ENCODE assay signal across 23 mouse cellular contexts in the genomic region with DNA sequence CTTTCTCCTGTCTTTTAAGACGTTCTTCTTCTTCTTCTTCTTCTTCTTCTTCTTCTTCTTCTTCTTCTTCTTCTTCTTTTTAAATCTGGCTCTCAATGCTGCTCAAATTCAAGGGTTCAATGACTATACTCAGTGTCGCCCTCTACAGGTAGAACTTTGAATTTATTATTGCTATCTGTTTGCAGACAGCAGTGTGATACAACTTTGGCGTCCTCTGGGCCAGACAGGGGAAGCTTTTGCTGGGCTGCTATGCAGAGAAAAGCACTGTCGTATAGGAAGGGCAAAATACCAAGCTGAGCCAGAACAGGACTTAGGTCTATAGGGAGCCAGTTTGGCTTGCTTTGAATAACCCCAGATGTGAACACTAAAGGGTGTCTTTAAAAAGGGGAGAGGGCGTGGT.
A peak's percentile ranks its signal among the peaks of the same experiment; 100 is the strongest.
DNase-seq lines count a peak whose midpoint lies in the region; ATAC-seq and TF ChIP-seq lines count a peak whose summit lies in the region.
"Had no signal": no experiment of that assay in that cellular context is flagged by ENCODE, and none has a peak within 500 bp of the region (broad histone marks: within the 10 kb centered on the region; RNA-seq: fewer than 3 reads in every experiment).

No protein-coding gene starts in this region.

- no peak for DNase-seq in heart, adult 2 months
- DNase-seq in heart, adult 8-10 months (ENCODE audit: low spot score): no peak
- DNase-seq in liver, postnatal 0 days: no peak
- peak; percentile 42 for DNase-seq in ZHBTc4 (ENCODE audit: low read depth, low spot score)
- no peak for DNase-seq in kidney, postnatal 36 days
- DNase-seq: adrenal gland, postnatal 10 days; cerebellum, adult 9-11 months; heart, postnatal 10 days; kidney, adult 18-20 months; kidney, postnatal 10 days; layer of hippocampus, postnatal 36 days; liver, embryonic 13.5 days; right cerebral cortex, postnatal 25 days; spleen, adult 18-20 months; thymus, postnatal 25 days had no signal

- TF ChIP-seq CTCF in heart, adult 2 months (IDR thresholded peaks at IDR 0.05): peak; percentile 24; the same call in 1 of the 2 replicates
- peak; percentile 19; the same call in 1 of the 2 replicates for TF ChIP-seq CTCF in liver, postnatal 0 days (IDR thresholded peaks at IDR 0.05; ENCODE audit: low read depth)
- peak; percentile 48 for TF ChIP-seq CTCF in E14TG2a.4 (conservative IDR thresholded peaks at IDR 0.05; ENCODE audit: low read length)

- H3K9ac ChIP-seq in heart, adult 2 months (ENCODE audit: low read depth, low read length): no peak overlapping the region
- H3K9ac ChIP-seq in liver, postnatal 0 days (replicated peaks): no peak overlapping the region
- no peak overlapping the region for H3K9ac ChIP-seq in liver, embryonic 12.5 days
- H3K9ac ChIP-seq: limb, embryonic 13.5 days; liver, embryonic 13.5 days; lung, embryonic 15.5 days had no signal

- H3K4me3 ChIP-seq in heart, adult 2 months: no peak overlapping the region
- no peak overlapping the region for H3K4me3 ChIP-seq in liver, postnatal 0 days (ENCODE audit: low read depth, low read length)
- no peak overlapping the region for H3K4me3 ChIP-seq in liver, embryonic 12.5 days
- H3K4me3 ChIP-seq in E14TG2a.4 (replicated peaks; ENCODE audit: low read length): no peak overlapping the region
- H3K4me3 ChIP-seq: forebrain, embryonic 10.5 days; hindbrain, embryonic 10.5 days; limb, embryonic 13.5 days; liver, embryonic 13.5 days; lung, embryonic 15.5 days had no signal

- H3K4me1 ChIP-seq in heart, adult 2 months (ENCODE audit: control insufficient read depth, insufficient read depth, low read length): no peaks in the 10 kb centered on the region
- no peaks in the 10 kb centered on the region for H3K4me1 ChIP-seq in liver, postnatal 0 days (ENCODE audit: insufficient read depth)
- no peaks in the 10 kb centered on the region for H3K4me1 ChIP-seq in liver, embryonic 12.5 days
- peaks cover 10% of the 10 kb centered on the region for H3K4me1 ChIP-seq in E14TG2a.4 (replicated peaks; ENCODE audit: low read depth, low read length)
- H3K4me1 ChIP-seq: forebrain, embryonic 10.5 days; liver, embryonic 13.5 days; lung, embryonic 15.5 days had no signal

- H3K79me2 ChIP-seq in heart, adult 2 months (replicated peaks; ENCODE audit: control insufficient read depth, insufficient read depth, low read length): no peaks in the 10 kb centered on the region

- ATAC-seq in liver, postnatal 0 days: no peak
- ATAC-seq in liver, embryonic 12.5 days: no peak

- H3K36me3 ChIP-seq in heart, adult 2 months (ENCODE audit: control insufficient read depth, insufficient read depth, low read length): no peaks in the 10 kb centered on the region
- H3K36me3 ChIP-seq in liver, postnatal 0 days (replicated peaks; ENCODE audit: insufficient read depth, low read length): no peaks in the 10 kb centered on the region
- no peaks in the 10 kb centered on the region for H3K36me3 ChIP-seq in liver, embryonic 12.5 days
- H3K36me3 ChIP-seq in E14TG2a.4 (ENCODE audit: insufficient read depth, low read length): no peaks in the 10 kb centered on the region
- H3K36me3 ChIP-seq: forebrain, embryonic 10.5 days; hindbrain, embryonic 10.5 days; limb, embryonic 13.5 days; liver, embryonic 13.5 days; lung, embryonic 15.5 days had no signal

- TF ChIP-seq EP300 in heart, adult 2 months (IDR thresholded peaks at IDR 0.05; ENCODE audit: insufficient read depth, low read depth, low read length): no peak
- TF ChIP-seq EP300 in liver, postnatal 0 days (IDR thresholded peaks at IDR 0.05; ENCODE audit: low read depth): no peak

- WGBS in heart, adult 2 months: 72% methylated on average over 5 of the region's 5 CpGs
- 71% methylated on average over 5 of the region's 5 CpGs for WGBS in liver, postnatal 0 days (ENCODE audit: insufficient replicate concordance)
- WGBS in liver, embryonic 12.5 days (ENCODE audit: insufficient replicate concordance): 52% methylated on average over 5 of the region's 5 CpGs

- no peak for TF ChIP-seq POLR2A in heart, adult 2 months (IDR thresholded peaks at IDR 0.05; ENCODE audit: insufficient read depth, low read depth, low read length)

- no peaks in the 10 kb centered on the region for H3K9me3 ChIP-seq in liver, postnatal 0 days (ENCODE audit: low read length)
- no peaks in the 10 kb centered on the region for H3K9me3 ChIP-seq in liver, embryonic 12.5 days (replicated peaks)
- peaks cover 3% of the 10 kb centered on the region; the same call in 1 of the 2 replicates for H3K9me3 ChIP-seq in E14TG2a.4 (ENCODE audit: low read length)
- H3K9me3 ChIP-seq: forebrain, embryonic 10.5 days; hindbrain, embryonic 10.5 days; limb, embryonic 13.5 days; liver, embryonic 13.5 days; lung, embryonic 15.5 days had no signal

- H3K4me2 ChIP-seq in liver, postnatal 0 days (ENCODE audit: low read depth, low read length): no peak overlapping the region
- no peak overlapping the region for H3K4me2 ChIP-seq in liver, embryonic 12.5 days
- H3K4me2 ChIP-seq: heart, embryonic 11.5 days; limb, embryonic 13.5 days; liver, embryonic 13.5 days; lung, embryonic 15.5 days; midbrain, embryonic 11.5 days had no signal

- no peaks in the 10 kb centered on the region for H3K27me3 ChIP-seq in heart, adult 2 months (ENCODE audit: control insufficient read depth, insufficient read depth, low read length)
- no peaks in the 10 kb centered on the region for H3K27me3 ChIP-seq in liver, postnatal 0 days (ENCODE audit: insufficient read depth, low read length)
- no peaks in the 10 kb centered on the region for H3K27me3 ChIP-seq in liver, embryonic 12.5 days (replicated peaks)
- H3K27me3 ChIP-seq in E14TG2a.4 (ENCODE audit: insufficient read depth, low read length): peaks cover 4% of the 10 kb centered on the region
- H3K27me3 ChIP-seq: limb, embryonic 13.5 days; liver, embryonic 13.5 days; lung, embryonic 15.5 days had no signal

- intact Hi-C loops in heart, adult 2 months (cut with DNase I): no loop called here

- no peak overlapping the region for H3K27ac ChIP-seq in heart, adult 2 months
- H3K27ac ChIP-seq in liver, postnatal 0 days (ENCODE audit: low read depth): no peak overlapping the region
- H3K27ac ChIP-seq in liver, embryonic 12.5 days: no peak overlapping the region
- H3K27ac ChIP-seq: forebrain, embryonic 10.5 days; hindbrain, embryonic 10.5 days; limb, embryonic 13.5 days; liver, embryonic 13.5 days; lung, embryonic 15.5 days had no signal
